Mouse (Mus musculus): Measurements from ENCODE around the gene Dmrta2. TPM values are rescaled to one million over a fixed set of nuclear protein-coding genes. Genes with fewer than 3 reads are reported as not detected.

Dmrta2 gene
- total and polyA plus RNA-seq, 3 experiments = 0.11 to 0.40 TPM; not detected in 1

- H3K9me3 ChIP-seq (replicated peaks) = peaks cover 86% of the 10 kb centered on the region
- H3K4me1 ChIP-seq (ENCODE audit: insufficient read depth, low read depth, low read length) = no peaks in the 10 kb centered on the region; the same call in 1 of the 2 replicates
- no peaks in the 10 kb centered on the region; the same call in 1 of the 2 replicates for H3K27me3 ChIP-seq (ENCODE audit: insufficient read depth, low read length)
- H3K36me3 ChIP-seq (replicated peaks) = peaks cover 6% of the 10 kb centered on the region
- no peak overlapping the region for H3K4me3 ChIP-seq (ENCODE audit: low read depth, low read length)
- TF ChIP-seq TAL1 (conservative IDR thresholded peaks at IDR 0.05; ENCODE audit: low read depth, low read length) = no peak
- TF ChIP-seq GATA1 (IDR thresholded peaks at IDR 0.05; ENCODE audit: borderline replicate concordance, low read length) = no peak
- no peak for TF ChIP-seq POLR2AphosphoS5 (IDR thresholded peaks at IDR 0.05; ENCODE audit: insufficient replicate concordance, low read depth, low read length)
- no peak for TF ChIP-seq GATA2 (IDR thresholded peaks at IDR 0.05; ENCODE audit: borderline replicate concordance, low read depth, low read length)
- TF ChIP-seq CTCF (IDR thresholded peaks at IDR 0.05; ENCODE audit: low read depth, low read length) = no peak
- DNase-seq (ENCODE audit: low spot score) = no peak
- no peak for ATAC-seq (ENCODE audit: extremely low read depth, insufficient number of reproducible peaks, low FRiP score, poor library complexity, severe bottlenecking)
These were observed 1.0 kb downstream of the Dmrta2 start for GRCm38 (mm10) chr4:109978858-109979340.

GRCm38 (mm10) chr4:109979461-109980320, 1.8 kb downstream of the Dmrta2 start:
- no peaks in the 10 kb centered on the region; the same call in 1 of the 2 replicates for H3K27me3 ChIP-seq (ENCODE audit: insufficient read depth, low read length)
- ATAC-seq (ENCODE audit: extremely low read depth, insufficient number of reproducible peaks, low FRiP score, poor library complexity, severe bottlenecking) = no peak
- H3K36me3 ChIP-seq (replicated peaks) = peaks cover 6% of the 10 kb centered on the region
- H3K9me3 ChIP-seq (replicated peaks) = peaks cover 88% of the 10 kb centered on the region
- no peak for DNase-seq (ENCODE audit: low spot score)
- peak overlapping the region; percentile 32; the same call in 1 of the 2 replicates for H3K4me3 ChIP-seq (ENCODE audit: low read depth, low read length)
- no peaks in the 10 kb centered on the region; the same call in 1 of the 2 replicates for H3K4me1 ChIP-seq (ENCODE audit: insufficient read depth, low read depth, low read length)
- TF ChIP-seq GATA1 (IDR thresholded peaks at IDR 0.05; ENCODE audit: borderline replicate concordance, low read length) (no peak), TAL1 (conservative IDR thresholded peaks at IDR 0.05; ENCODE audit: low read depth, low read length) (no peak)

- ATAC-seq (ENCODE audit: extremely low read depth, insufficient number of reproducible peaks, low FRiP score, poor library complexity, severe bottlenecking) (no peak), DNase-seq (ENCODE audit: low spot score) (no peak)
- TF ChIP-seq CTCF (IDR thresholded peaks at IDR 0.05; ENCODE audit: low read depth, low read length) (no peak), GATA1 (IDR thresholded peaks at IDR 0.05; ENCODE audit: borderline replicate concordance, low read length) (no peak), GATA2 (IDR thresholded peaks at IDR 0.05; ENCODE audit: borderline replicate concordance, low read depth, low read length) (no peak), POLR2AphosphoS5 (IDR thresholded peaks at IDR 0.05; ENCODE audit: insufficient replicate concordance, low read depth, low read length) (no peak), TAL1 (conservative IDR thresholded peaks at IDR 0.05; ENCODE audit: low read depth, low read length) (no peak)
- Histone ChIP-seq H3K9me3 (replicated peaks) (peaks cover 89% of the 10 kb centered on the region), H3K27me3 (ENCODE audit: insufficient read depth, low read length) (no peaks in the 10 kb centered on the region; the same call in 1 of the 2 replicates), H3K4me1 (ENCODE audit: insufficient read depth, low read depth, low read length) (no peaks in the 10 kb centered on the region; the same call in 1 of the 2 replicates), H3K36me3 (replicated peaks) (peaks cover 6% of the 10 kb centered on the region), H3K4me3 (ENCODE audit: low read depth, low read length) (peak overlapping the region; percentile 32; the same call in 1 of the 2 replicates)
These were observed 2.6 kb downstream of the Dmrta2 start for GRCm38 (mm10) chr4:109980321-109981082.

GRCm38 (mm10) chr4:109981083-109981870, 3.4 kb downstream of the Dmrta2 start:
- DNase-seq (ENCODE audit: low spot score) (no peak), ATAC-seq (ENCODE audit: extremely low read depth, insufficient number of reproducible peaks, low FRiP score, poor library complexity, severe bottlenecking) (no peak)
- Histone ChIP-seq H3K9me3 (replicated peaks) (peaks cover 82% of the 10 kb centered on the region), H3K36me3 (replicated peaks) (peaks cover 6% of the 10 kb centered on the region), H3K27me3 (ENCODE audit: insufficient read depth, low read length) (no peaks in the 10 kb centered on the region; the same call in 1 of the 2 replicates), H3K4me1 (ENCODE audit: insufficient read depth, low read depth, low read length) (no peaks in the 10 kb centered on the region; the same call in 1 of the 2 replicates), H3K4me3 (ENCODE audit: low read depth, low read length) (no peak overlapping the region)
- TF ChIP-seq POLR2AphosphoS5 (IDR thresholded peaks at IDR 0.05; ENCODE audit: insufficient replicate concordance, low read depth, low read length) (no peak), GATA1 (IDR thresholded peaks at IDR 0.05; ENCODE audit: borderline replicate concordance, low read length) (no peak), GATA2 (IDR thresholded peaks at IDR 0.05; ENCODE audit: borderline replicate concordance, low read depth, low read length) (no peak), TAL1 (conservative IDR thresholded peaks at IDR 0.05; ENCODE audit: low read depth, low read length) (no peak), CTCF (IDR thresholded peaks at IDR 0.05; ENCODE audit: low read depth, low read length) (no peak)

GRCm38 (mm10) chr4:109981871-109982680, 4.2 kb downstream of the Dmrta2 start:
- peak overlapping the region; percentile 20; the same call in 1 of the 2 replicates for H3K4me3 ChIP-seq (ENCODE audit: low read depth, low read length)
- no peaks in the 10 kb centered on the region; the same call in 1 of the 2 replicates for H3K27me3 ChIP-seq (ENCODE audit: insufficient read depth, low read length)
- TF ChIP-seq GATA2 (IDR thresholded peaks at IDR 0.05; ENCODE audit: borderline replicate concordance, low read depth, low read length) (no peak), CTCF (IDR thresholded peaks at IDR 0.05; ENCODE audit: low read depth, low read length) (no peak), GATA1 (IDR thresholded peaks at IDR 0.05; ENCODE audit: borderline replicate concordance, low read length) (no peak), TAL1 (conservative IDR thresholded peaks at IDR 0.05; ENCODE audit: low read depth, low read length) (no peak), POLR2AphosphoS5 (IDR thresholded peaks at IDR 0.05; ENCODE audit: insufficient replicate concordance, low read depth, low read length) (no peak)
- ATAC-seq (ENCODE audit: extremely low read depth, insufficient number of reproducible peaks, low FRiP score, poor library complexity, severe bottlenecking) (no peak), DNase-seq (ENCODE audit: low spot score) (no peak)
- no peaks in the 10 kb centered on the region; the same call in 1 of the 2 replicates for H3K4me1 ChIP-seq (ENCODE audit: insufficient read depth, low read depth, low read length)
- H3K36me3 ChIP-seq (replicated peaks) = peaks cover 6% of the 10 kb centered on the region
- H3K9me3 ChIP-seq (replicated peaks) = peaks cover 74% of the 10 kb centered on the region
